Mouse (Mus musculus) layer of hippocampus, adult 2 months (tissue): Measurements from ENCODE around the gene Iqschfp. TPM values are rescaled to one million over a fixed set of nuclear protein-coding genes. Genes with fewer than 3 reads are reported as not detected.

Experiments used
- DNase-seq, 2 experiments: peaks; one replicate each; pipeline ENCODE4 v3.0.0; 2022; ENCODE audit warnings: low spot score in 2 of 2
- H3K27ac ChIP-seq: fragments of 200-600 bp; 2 replicates; pipeline ENCODE4 v1.8.1; 2022
- H3K4me3 ChIP-seq: fragments of 200-600 bp; 2 replicates; pipeline ENCODE4 v1.8.1; 2022; ENCODE audit warnings: mild to moderate bottlenecking
- CTCF ChIP-seq: fragments of 200-600 bp; conservative IDR thresholded peaks from 2 replicates; pipeline ENCODE4 v1.8.1; 2022; ENCODE audit warnings: antibody characterized with exemption, mild to moderate bottlenecking, moderate library complexity
- total RNA-seq, 2 experiments: library from RNA; stranded (reverse); gene quantifications; 2 replicates each; pipeline ENCODE4 v1.2.3; 2021

Gene Iqschfp
- total RNA-seq, 2 experiments from 2014 or later, result 13.6 to 15.5 TPM

DNA sequence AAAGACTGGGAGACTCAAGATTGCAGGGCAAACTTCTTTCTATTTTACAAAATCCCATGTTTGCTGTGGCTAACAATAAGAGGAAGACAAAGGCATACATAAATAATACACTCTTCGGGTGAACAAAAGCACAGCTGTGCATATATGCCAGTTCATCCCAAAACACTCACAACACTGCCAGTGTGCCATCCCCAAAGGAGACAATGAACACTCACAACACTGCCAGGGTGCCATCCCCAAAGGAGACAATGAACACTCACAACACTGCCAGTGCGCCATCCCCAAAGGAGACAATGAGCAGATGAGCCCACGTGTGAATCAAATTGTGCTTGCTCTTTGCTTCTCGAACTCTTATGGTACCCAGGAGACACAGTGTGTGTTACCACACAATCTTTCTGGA, 527.8 kb downstream of the Iqschfp start:
- no peak overlapping the region for H3K4me3 ChIP-seq
- no peak for DNase-seq
- TF ChIP-seq CTCF, result no peak
- no peak overlapping the region for H3K27ac ChIP-seq

DNA sequence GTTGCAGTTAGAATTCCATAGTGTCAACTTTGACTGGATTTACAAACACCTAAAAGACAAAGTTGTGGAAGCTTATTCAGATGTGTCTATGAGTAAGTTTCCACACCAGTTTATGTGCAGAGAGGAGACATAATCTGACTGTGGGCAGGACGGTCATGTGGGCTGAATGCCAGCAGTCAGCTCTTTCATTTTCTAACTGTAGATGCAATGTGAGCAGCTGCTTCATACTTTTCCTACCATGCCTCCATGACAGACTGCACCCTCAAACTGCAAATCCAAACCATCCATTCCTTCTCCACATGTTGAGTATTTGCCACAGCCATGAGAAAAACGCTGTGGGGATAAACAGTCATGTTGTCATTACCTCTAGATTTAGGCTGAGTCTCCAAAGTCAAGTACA, 528.9 kb downstream of the Iqschfp start:
- H3K4me3 ChIP-seq, result no peak overlapping the region
- DNase-seq, result no peak
- H3K27ac ChIP-seq, result no peak overlapping the region
- TF ChIP-seq CTCF, result no peak

DNA sequence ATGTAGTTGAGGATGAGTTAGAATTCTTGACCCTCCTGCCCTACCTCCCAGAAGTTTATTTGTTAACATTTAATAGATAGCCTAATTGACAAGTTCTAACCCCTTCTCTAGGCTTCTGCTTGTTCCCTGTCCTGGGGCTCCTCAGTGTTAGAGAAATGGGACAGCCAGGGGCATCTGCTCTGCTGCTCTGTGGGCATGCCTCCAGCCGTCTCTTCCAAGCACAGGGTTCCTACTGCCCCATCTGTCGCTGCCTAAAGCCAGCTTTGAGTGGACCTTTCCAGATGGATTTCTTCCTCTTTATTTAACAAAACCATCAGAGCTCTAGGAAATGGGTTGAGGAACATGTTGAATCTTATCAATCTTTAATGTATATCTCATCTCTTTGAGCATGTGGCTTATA, 529.8 kb downstream of the Iqschfp start:
- no peak overlapping the region for H3K27ac ChIP-seq
- DNase-seq, result no peak
- no peak overlapping the region for H3K4me3 ChIP-seq
- no peak for TF ChIP-seq CTCF

DNA sequence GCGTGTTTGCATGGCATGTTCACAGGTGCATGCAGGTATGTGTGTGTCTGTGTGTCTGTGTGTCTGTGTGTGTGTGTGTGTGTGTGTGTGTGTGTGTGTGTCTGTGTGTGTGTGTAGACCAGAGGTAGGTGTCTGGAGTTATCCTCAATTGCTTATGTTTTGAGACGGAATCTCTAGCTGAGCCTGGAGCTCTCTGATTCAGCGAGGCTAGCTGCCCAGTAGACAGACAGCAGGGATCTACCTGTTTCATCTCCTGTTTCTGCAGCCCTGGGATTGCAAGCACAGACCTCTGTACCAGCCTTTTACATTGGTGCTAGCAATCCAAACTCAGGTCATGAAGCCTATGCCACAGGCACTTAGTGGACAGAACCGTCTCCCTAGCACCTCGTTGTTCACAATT, 536.0 kb downstream of the Iqschfp start:
- TF ChIP-seq CTCF, result no peak
- no peak for DNase-seq
- no peak overlapping the region for H3K4me3 ChIP-seq
- no peak overlapping the region for H3K27ac ChIP-seq

DNA sequence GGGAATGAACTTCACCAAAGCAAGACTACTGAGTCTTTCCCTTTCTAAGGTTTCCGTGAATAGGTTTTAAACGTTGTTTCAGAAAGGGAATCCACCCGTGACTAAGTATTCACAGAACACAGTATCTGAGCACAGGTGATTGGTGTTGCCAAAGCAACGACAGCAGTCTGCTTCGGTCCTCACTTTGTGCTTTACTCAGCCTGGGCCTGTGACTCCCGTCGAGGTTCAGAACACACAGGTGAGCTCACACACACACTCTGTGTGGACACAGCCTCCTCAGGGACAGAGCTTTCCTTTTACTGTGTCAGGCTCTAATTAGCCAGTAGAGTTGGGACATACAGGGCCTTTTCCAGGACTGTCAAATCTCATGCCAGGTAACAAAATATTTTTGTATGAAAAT, 542.4 kb downstream of the Iqschfp start:
- no peak for TF ChIP-seq CTCF
- Histone ChIP-seq H3K4me3 (no peak overlapping the region), H3K27ac (no peak overlapping the region)
- no peak for DNase-seq

DNA sequence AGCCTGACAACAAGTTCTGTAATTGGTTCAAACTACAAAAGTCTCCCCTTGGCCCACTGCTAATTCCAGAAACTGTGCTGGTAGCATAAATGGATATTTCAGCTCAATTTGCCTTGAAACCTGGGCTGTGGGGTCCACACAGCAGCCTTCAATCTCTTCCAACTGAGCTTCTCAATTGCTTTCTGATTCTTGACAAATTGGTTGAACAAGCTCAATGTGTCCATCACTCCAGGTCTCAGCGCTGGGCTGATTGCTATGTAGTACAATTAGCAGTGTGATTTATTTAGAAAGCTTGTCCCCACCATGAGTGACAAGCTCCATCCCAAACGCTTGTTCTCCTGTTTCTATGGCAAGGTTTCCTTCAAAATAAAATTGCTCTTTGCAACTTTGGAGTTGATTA, 542.9 kb downstream of the Iqschfp start:
- Histone ChIP-seq H3K27ac (no peak overlapping the region), H3K4me3 (no peak overlapping the region)
- TF ChIP-seq CTCF, result no peak
- no peak for DNase-seq

DNA sequence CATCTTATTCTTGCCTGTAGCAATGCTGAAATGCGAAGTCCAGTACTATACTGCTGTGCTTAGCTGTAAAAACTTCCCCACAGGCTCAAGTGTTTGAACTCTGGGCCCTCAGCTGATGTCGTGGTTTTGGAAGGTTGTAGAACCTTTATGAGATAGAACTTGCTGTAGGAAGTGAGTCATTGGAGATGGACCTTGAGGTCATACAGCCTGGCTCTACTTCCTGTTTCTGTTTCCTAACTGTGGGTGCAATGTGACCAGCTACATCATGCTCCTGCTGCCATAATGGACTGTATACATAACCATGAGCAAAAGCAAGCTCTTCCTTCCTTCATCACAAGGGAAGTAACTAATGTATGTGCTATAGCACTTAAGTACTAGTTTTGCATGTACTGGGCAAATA, 556.4 kb downstream of the Iqschfp start:
- DNase-seq, result no peak
- TF ChIP-seq CTCF, result no peak
- no peak overlapping the region for H3K27ac ChIP-seq
- no peak overlapping the region for H3K4me3 ChIP-seq

DNA sequence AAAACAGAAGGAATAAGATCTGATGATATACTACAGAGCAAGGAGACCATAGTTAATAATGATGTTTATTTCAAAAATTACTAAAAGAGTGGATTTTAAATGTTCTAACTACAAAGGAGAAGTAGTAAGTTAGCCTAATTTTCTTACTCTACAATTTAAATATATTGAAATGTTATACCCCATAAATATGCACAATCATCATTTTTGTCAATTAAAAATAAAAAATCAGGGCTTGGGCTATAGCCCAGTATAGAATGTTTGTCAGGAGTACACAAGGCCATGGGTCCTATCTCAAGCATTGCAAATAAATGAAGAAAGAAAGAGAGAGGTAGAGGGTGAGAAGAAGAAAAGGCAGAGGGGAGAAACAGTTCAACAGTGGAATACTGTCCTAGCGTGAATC, 559.6 kb downstream of the Iqschfp start:
- no peak for TF ChIP-seq CTCF
- no peak overlapping the region for H3K4me3 ChIP-seq
- H3K27ac ChIP-seq, result no peak overlapping the region
- no peak for DNase-seq

DNA sequence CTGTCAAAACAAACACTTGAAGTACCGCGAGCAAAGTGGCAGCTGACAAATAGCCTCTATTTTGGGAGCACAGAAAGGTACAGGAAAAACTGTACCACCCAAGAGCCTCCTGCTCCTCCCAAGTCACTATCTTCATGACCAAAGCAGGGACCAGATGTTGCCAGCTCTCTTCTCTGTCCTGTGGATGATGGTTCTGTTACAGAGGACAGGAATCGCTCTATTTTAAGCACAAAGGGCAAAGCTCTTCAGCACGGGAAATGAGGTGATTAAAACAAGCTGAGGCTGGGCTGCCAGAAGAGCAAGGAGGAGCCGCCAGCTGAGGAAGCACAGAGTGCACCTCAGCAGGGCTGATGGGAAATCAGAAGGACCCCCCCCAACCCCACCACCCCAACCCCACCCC, 561.2 kb downstream of the Iqschfp start:
- no peak for TF ChIP-seq CTCF

DNA sequence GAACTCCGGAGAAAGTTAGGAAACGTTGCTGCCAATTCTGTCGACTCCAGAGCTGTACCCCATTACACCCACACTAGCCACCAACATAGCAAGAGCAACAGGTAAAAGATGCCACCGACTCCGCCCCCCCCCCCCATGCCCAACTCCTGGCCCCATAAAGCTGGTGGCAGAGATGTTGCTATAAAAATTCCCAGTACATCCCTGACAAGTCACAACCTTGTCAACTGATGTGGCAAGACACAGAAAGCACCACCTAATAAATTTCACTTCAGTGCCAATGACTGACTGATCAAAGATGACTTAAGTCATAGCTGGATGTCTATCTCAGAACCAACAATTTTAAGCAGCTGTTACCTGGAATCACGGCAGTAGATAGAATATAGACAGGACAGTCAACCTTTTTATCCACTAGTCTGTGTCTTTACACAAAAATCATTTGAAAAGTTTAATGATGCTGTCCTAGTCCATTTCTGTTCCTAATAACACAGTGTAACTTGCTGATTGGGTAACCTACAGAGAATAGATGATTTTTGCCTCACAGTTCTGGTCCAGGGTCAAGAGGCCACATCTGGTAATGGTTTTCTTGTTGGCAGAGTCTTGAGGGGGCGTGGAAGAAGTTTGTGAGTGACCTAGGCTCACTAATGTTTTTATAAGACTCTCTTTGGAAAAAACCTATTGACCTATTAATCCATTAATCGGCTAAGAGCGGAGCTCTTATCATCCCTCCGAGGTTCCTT, 561.9 kb downstream of the Iqschfp start:
- H3K27ac ChIP-seq, result no peak overlapping the region
- no peak overlapping the region for H3K4me3 ChIP-seq
- no peak for DNase-seq
- no peak for TF ChIP-seq CTCF

More for the DNA sequence above, 561.2 kb downstream of the Iqschfp start:
- no peak overlapping the region for H3K27ac ChIP-seq
- no peak for DNase-seq
- H3K4me3 ChIP-seq, result no peak overlapping the region

DNA sequence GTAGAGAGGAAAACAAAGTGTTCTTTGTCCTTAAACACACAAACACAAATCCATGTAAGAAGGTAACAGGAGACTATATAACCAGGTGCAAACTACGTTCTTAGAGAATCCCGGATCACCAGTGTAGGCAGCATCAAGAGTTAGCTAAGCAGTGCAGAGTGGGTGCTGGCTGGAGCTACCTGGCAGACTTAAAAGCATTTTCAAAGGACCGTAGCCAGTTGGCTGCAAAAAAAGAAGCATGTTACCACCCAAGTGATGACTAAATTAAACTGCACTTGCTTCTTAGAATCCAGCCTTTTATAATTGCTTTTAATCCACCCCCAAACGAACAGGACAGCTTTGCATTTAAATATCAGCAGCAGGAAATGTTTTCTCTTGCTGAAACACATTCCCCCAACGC, 574.6 kb downstream of the Iqschfp start:
- peak; percentile 17 to 78 for DNase-seq
- H3K27ac ChIP-seq, result peak overlapping the region; percentile 40; the same call in 1 of the 2 replicates
- no peak for TF ChIP-seq CTCF
- H3K4me3 ChIP-seq, result no peak overlapping the region

DNA sequence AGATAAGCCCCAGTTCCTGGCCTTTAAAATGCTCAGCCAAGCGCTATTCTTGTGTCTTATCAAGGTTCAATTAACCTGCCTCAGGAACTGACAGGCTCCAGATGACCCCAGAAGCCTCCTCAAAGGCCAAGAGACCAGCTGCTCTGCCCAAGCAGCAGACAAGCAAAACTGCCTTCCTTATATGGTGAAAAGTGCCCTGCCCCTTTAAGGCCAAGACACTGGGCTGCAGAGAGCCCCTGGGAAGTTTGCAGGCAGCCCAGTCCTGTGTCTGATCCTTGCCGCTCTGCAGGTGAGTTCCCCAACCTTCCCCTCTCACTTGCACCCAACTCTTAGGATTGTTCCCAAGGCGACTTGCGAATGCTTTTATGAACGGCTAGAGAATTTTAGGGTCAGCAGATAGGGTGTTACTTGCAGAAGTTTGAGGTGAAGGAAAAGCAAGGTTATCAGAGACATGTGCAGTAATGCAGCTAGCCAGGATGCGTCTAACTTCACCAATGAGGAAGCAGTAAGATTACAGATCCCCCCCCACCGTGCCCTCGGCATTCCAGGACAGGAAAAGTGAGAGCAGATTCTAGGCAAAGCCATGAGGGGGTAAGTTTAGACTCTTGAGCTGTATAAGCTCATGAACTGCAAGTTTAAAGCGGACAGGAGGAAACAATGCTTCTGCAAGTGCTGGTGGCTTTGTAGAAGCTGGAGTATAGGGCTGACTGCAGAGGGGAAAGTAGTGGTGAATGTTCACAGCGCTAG, 576.1 kb downstream of the Iqschfp start:
- DNase-seq, result no peak
- Histone ChIP-seq H3K27ac (no peak overlapping the region), H3K4me3 (no peak overlapping the region)
- TF ChIP-seq CTCF, result no peak

DNA sequence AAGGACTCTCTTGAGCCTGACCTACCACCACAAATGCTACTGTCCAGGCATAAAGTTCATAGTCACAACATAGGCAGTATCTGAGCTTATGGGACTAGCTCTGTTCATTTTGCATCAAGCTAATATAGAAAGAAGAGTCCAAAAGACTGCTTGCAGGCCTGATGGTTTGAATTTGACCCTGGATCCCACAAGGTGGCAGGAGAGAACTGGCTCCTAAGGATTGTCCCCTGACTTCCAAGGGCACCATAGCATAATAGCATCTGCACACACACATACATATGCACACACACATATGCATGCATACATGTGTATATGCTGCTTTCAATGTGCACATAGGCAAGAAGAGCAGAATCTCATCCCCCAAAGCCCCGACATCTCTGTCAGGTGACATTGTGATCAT, 577.6 kb downstream of the Iqschfp start:
- TF ChIP-seq CTCF, result peak; percentile 37
- DNase-seq, result no peak
- H3K27ac ChIP-seq, result no peak overlapping the region
- no peak overlapping the region for H3K4me3 ChIP-seq

DNA sequence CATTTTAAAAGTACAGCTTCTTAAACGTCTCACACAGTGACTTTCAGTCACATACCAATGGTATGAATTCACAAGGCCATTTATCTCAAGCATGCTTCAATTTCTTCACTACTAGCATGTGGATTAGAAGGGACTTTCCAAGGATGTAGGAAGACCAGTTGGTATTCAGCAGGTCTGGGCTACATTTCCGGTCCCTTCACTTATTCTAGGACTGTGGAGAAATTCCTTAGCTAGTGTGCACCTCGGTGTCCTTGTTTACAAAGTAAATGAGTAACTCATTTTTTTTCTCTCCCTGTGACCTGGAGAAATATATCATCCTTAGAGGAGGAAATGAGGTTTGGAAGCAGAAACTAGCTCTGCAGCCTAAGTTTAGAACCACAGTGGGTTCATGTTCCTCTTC, 578.0 kb downstream of the Iqschfp start:
- no peak for DNase-seq
- no peak for TF ChIP-seq CTCF
- H3K27ac ChIP-seq, result no peak overlapping the region
- no peak overlapping the region for H3K4me3 ChIP-seq
